Mouse (Mus musculus) hindbrain, embryonic 13.5 days (tissue): ENCODE measurements around the gene Lsamp. TPM values are rescaled to one million over a fixed set of nuclear protein-coding genes. Genes with fewer than 3 reads are reported as not detected.

ENCODE experiments used
- ATAC-seq: fragments of 200-750 bp; cut with Nextera tagmentation; 2 replicates; pipeline ENCODE4 v1.8.0; 2017; ENCODE audit warnings: moderate TSS enrichment; ENCODE audit not compliant: low FRiP score
- H3K27ac ChIP-seq: fragments of 300-500 bp; sonication (generic); 2 replicates; pipeline ENCODE4 v1.5.1; 2015; ENCODE audit warnings: inconsistent platforms, mild to moderate bottlenecking, moderate library complexity
- H3K27me3 ChIP-seq: fragments of 300-500 bp; sonication (generic); 2 replicates; pipeline ENCODE4 v1.6.1; 2015; ENCODE audit warnings: mild to moderate bottlenecking, inconsistent platforms
- H3K36me3 ChIP-seq: fragments of 300-500 bp; sonication (generic); 2 replicates; pipeline ENCODE4 v1.6.1; 2015; ENCODE audit warnings: mild to moderate bottlenecking, inconsistent platforms
- H3K4me1 ChIP-seq: fragments of 300-500 bp; sonication (generic); replicated peaks from 2 replicates; pipeline ENCODE4 v1.6.1; 2015; ENCODE audit warnings: inconsistent platforms
- H3K4me2 ChIP-seq: fragments of 300-500 bp; sonication (generic); 2 replicates; pipeline ENCODE4 v1.6.1; 2015; ENCODE audit warnings: inconsistent platforms, mild to moderate bottlenecking, moderate library complexity
- H3K4me3 ChIP-seq: fragments of 300-500 bp; sonication (generic); 2 replicates; pipeline ENCODE4 v1.5.1; 2015; ENCODE audit warnings: mild to moderate bottlenecking, inconsistent platforms
- H3K9ac ChIP-seq: fragments of 300-500 bp; sonication (generic); 2 replicates; pipeline ENCODE4 v1.6.1; 2015; ENCODE audit warnings: mild to moderate bottlenecking, inconsistent platforms
- H3K9me3 ChIP-seq: fragments of 300-500 bp; sonication (generic); 2 replicates; pipeline ENCODE4 v1.6.1; 2016; ENCODE audit warnings: inconsistent platforms
- WGBS: fragments of 180-500 bp; shearing (Covaris S2); methylation state at CpG from one replicate; pipeline ENCODE4 v1.1.7; 2015; 5-methylcytosine and 5-hydroxymethylcytosine counted together
- polyA plus RNA-seq: library from polyadenylated mRNA; unstranded; fragments of >200 nt; fragmentation: Nextera tagmentation; extraction: Ambion mirVana; gene quantifications from 2 replicates; pipeline ENCODE4 v1.2.1, GENCODE M21; 2015

Lsamp gene
- polyA plus RNA-seq, 1 experiment from 2014 or later: 59.0 TPM

DNA sequence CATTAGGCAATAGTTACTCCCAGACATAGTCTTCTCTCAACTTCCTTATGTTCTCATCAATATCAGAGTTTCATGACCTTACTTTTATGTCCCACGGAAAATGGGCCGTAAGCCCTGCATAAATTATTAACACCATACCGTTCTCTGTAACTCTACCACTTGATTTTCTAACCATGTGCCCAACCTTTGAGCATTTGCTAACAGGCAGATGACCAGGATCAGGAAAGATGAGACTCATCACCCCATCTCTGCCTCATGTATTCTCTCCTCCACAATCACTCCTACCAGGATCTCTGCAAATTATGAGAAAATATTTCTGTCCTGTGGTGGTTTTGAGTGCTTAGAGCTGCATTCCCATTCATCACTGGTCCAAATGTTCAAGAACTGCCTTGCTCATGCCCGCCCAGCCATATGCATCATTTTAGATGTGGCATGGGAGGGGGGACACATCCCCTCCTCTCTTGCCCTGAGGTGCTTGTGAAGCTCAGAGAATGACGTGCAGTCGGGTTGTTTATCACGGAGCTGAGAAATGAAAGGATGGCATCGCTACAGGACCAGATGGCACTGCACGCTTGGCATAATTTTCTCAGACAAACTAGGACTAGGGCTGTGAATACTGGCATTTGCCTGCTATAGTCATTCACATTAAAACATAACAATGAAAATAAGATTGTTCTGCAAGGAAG lies 1744.9 kb downstream of the Lsamp start:
- Histone ChIP-seq H3K27me3 (no peaks in the 10 kb centered on the region), H3K4me2 (no peak overlapping the region), H3K36me3 (no peaks in the 10 kb centered on the region), H3K9ac (no peak overlapping the region), H3K9me3 (no peaks in the 10 kb centered on the region), H3K27ac (peak overlapping the region; percentile 40; the same call in 1 of the 2 replicates), H3K4me1 (peaks cover 4% of the 10 kb centered on the region), H3K4me3 (no peak overlapping the region)
- WGBS: 64% methylated on average over 9 of the region's 9 CpGs
- peak; percentile 89 for ATAC-seq

DNA sequence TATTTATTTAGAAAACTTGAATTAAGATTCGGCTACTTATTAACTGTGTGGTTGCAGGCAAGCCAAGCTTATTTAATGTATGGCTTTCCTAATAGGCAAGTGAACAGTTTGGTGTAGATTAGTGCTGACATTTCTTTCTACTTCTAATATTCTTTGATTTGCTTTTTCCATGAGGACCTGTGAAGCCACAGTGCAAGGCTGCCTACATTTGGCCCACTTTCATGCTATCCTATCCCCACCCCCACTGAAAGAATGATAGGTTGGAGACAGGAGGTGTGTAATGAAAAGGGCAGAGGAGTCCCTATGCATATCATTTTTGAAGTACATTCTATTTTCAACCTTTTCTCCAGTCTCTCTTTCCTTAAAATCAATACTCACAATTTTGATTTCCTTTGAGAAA lies 1745.8 kb downstream of the Lsamp start:
- no peaks in the 10 kb centered on the region for H3K36me3 ChIP-seq
- no peak for ATAC-seq
- 90% methylated on average over 1 of the region's 1 CpGs for WGBS

GRCm38 (mm10) chr16:41745037-41745436 lies 1760.9 kb downstream of the Lsamp start:
- Histone ChIP-seq H3K27me3 (no peaks in the 10 kb centered on the region), H3K36me3 (no peaks in the 10 kb centered on the region), H3K9ac (no peak overlapping the region), H3K27ac (peak overlapping the region; percentile 52; the same call in 1 of the 2 replicates), H3K4me1 (peaks cover 7% of the 10 kb centered on the region), H3K4me3 (no peak overlapping the region), H3K9me3 (no peaks in the 10 kb centered on the region), H3K4me2 (no peak overlapping the region)
- ATAC-seq: no peak
- 58% methylated on average over 4 of the region's 4 CpGs for WGBS

More for the DNA sequence above, 1745.8 kb downstream of the Lsamp start:
- Histone ChIP-seq H3K27me3 (no peaks in the 10 kb centered on the region), H3K9me3 (no peaks in the 10 kb centered on the region), H3K9ac (no peak overlapping the region), H3K4me1 (peaks cover 4% of the 10 kb centered on the region), H3K27ac (no peak overlapping the region), H3K4me3 (no peak overlapping the region), H3K4me2 (no peak overlapping the region)

GRCm38 (mm10) chr16:41746235-41746911 lies 1762.2 kb downstream of the Lsamp start:
- H3K4me1 ChIP-seq: peaks cover 7% of the 10 kb centered on the region
- no peak overlapping the region for H3K4me3 ChIP-seq
- ATAC-seq: no peak
- H3K27ac ChIP-seq: no peak overlapping the region
- no peak overlapping the region for H3K4me2 ChIP-seq
- no peaks in the 10 kb centered on the region for H3K9me3 ChIP-seq
- no peaks in the 10 kb centered on the region for H3K36me3 ChIP-seq
- H3K9ac ChIP-seq: no peak overlapping the region
- H3K27me3 ChIP-seq: no peaks in the 10 kb centered on the region
- WGBS: 90% methylated on average over 11 of the region's 11 CpGs

GRCm38 (mm10) chr16:41747874-41748273 lies 1763.7 kb downstream of the Lsamp start:
- no peak overlapping the region for H3K4me3 ChIP-seq
- no peak for ATAC-seq
- H3K9me3 ChIP-seq: no peaks in the 10 kb centered on the region
- no peak overlapping the region for H3K27ac ChIP-seq
- no peaks in the 10 kb centered on the region for H3K27me3 ChIP-seq
- no peaks in the 10 kb centered on the region for H3K36me3 ChIP-seq
- WGBS: 57% methylated on average over 2 of the region's 2 CpGs
- peaks cover 7% of the 10 kb centered on the region for H3K4me1 ChIP-seq
- no peak overlapping the region for H3K9ac ChIP-seq
- no peak overlapping the region for H3K4me2 ChIP-seq

DNA sequence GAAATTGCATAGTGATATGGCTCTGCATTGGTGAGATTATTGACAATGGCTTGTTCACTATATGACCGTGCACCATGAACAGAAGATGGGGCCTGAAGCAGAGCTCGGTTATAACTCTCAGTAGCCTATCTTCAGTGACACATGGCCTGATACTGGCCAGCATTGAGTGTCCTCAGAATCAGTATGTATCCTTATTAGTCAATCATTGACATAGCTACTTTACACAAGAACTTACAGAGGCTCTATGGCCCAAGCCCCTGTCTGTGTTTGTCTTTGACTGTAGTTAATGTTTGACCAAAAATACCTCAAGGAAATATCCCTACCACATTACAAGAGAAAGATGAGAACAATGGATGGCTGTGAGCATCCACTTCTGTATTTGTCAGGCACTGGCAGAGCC lies 1764.6 kb downstream of the Lsamp start:
- no peaks in the 10 kb centered on the region for H3K27me3 ChIP-seq
- ATAC-seq: no peak
- no peak overlapping the region for H3K9ac ChIP-seq
- 91% methylated on average over 2 of the region's 2 CpGs for WGBS
- no peak overlapping the region for H3K27ac ChIP-seq
- H3K9me3 ChIP-seq: no peaks in the 10 kb centered on the region
- H3K36me3 ChIP-seq: no peaks in the 10 kb centered on the region
- H3K4me1 ChIP-seq: peaks cover 7% of the 10 kb centered on the region
- no peak overlapping the region for H3K4me3 ChIP-seq
- H3K4me2 ChIP-seq: no peak overlapping the region

GRCm38 (mm10) chr16:41764285-41764684 lies 1780.1 kb downstream of the Lsamp start:
- Histone ChIP-seq H3K36me3 (no peaks in the 10 kb centered on the region), H3K4me1 (no peaks in the 10 kb centered on the region), H3K27ac (no peak overlapping the region), H3K9me3 (no peaks in the 10 kb centered on the region), H3K27me3 (no peaks in the 10 kb centered on the region), H3K4me2 (no peak overlapping the region), H3K4me3 (no peak overlapping the region), H3K9ac (no peak overlapping the region)
- no peak for ATAC-seq
- 84% methylated on average over 6 of the region's 6 CpGs for WGBS

- peaks cover 11% of the 10 kb centered on the region for H3K4me1 ChIP-seq
- ATAC-seq: peak; percentile 92
- WGBS: 59% methylated on average over 4 of the region's 4 CpGs
- H3K36me3 ChIP-seq: no peaks in the 10 kb centered on the region
- peak overlapping the region; percentile 58 for H3K27ac ChIP-seq
- no peak overlapping the region for H3K4me2 ChIP-seq
- H3K9ac ChIP-seq: no peak overlapping the region
- no peaks in the 10 kb centered on the region for H3K9me3 ChIP-seq
- H3K4me3 ChIP-seq: no peak overlapping the region
- no peaks in the 10 kb centered on the region for H3K27me3 ChIP-seq
These were observed 1787.4 kb downstream of the Lsamp start for GRCm38 (mm10) chr16:41771427-41772125.

DNA sequence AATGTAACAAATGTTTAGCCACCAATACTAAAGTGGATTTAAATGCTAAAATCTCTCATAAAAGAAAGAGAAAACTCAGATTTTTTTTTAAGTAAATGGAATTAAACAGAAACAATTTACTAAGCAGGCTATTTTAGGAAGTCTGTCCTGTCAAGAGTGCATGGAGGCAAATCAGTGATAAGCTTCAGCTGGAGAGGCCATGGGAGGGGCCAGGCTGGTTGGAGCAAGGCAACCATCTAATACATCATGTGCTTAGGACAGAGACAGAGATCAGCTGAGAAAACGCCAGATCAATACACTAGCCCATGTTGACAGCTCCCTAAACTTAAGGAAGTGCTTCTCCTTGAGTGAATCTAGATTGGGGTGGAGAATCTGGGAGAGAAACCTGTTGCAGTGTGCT lies 1793.4 kb downstream of the Lsamp start:
- no peak for ATAC-seq
- Histone ChIP-seq H3K27me3 (no peaks in the 10 kb centered on the region), H3K4me2 (no peak overlapping the region), H3K36me3 (no peaks in the 10 kb centered on the region), H3K9ac (no peak overlapping the region), H3K9me3 (no peaks in the 10 kb centered on the region), H3K4me3 (no peak overlapping the region), H3K27ac (no peak overlapping the region), H3K4me1 (no peaks in the 10 kb centered on the region)
- WGBS: 68% methylated on average over 1 of the region's 1 CpGs

DNA sequence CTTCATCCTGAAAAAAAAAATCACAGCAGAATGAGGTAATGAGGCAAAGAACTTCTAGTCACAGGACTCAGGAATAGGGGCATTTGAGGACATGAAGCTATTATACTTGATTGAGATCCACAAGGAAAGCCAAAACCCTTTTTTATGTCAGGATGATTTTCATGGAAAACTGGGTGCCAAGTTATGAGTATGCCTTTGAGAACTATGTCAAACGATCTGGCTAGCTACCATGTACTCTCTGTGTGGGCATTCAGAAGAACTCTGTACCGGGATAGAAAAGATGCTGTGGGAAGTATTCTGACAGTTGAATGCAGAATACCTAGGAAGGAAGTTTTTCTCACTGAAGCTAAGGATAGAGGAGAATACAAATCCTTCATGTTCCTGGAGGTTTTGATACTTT lies 1801.4 kb downstream of the Lsamp start:
- no peak overlapping the region for H3K4me2 ChIP-seq
- H3K9ac ChIP-seq: no peak overlapping the region
- no peaks in the 10 kb centered on the region for H3K9me3 ChIP-seq
- ATAC-seq: no peak
- no peaks in the 10 kb centered on the region for H3K4me1 ChIP-seq
- no peak overlapping the region for H3K27ac ChIP-seq
- 89% methylated on average over 2 of the region's 2 CpGs for WGBS
- no peaks in the 10 kb centered on the region for H3K27me3 ChIP-seq
- H3K36me3 ChIP-seq: no peaks in the 10 kb centered on the region
- no peak overlapping the region for H3K4me3 ChIP-seq

GRCm38 (mm10) chr16:41786704-41787103 lies 1802.5 kb downstream of the Lsamp start:
- no peaks in the 10 kb centered on the region for H3K4me1 ChIP-seq
- WGBS: 89% methylated on average over 3 of the region's 3 CpGs

DNA sequence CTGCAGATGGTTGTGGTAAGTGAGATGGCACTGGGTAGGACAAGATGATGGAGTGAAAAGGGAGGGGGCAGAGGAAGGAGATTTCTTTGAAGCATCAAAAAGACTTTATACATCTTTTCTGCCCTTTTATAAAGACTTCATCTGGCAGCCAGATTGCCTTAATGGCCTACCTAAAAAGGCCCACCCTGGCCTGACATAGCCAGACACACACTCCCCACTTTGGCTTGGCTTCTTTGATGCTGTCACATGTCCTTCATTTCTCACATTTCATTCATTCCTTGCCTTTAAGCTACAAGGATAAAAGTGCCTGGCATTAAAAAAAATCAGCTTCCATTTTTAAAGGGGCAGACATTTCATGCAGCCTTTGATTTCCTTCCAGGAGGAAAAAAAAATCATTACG lies 1803.0 kb downstream of the Lsamp start:
- Histone ChIP-seq H3K9me3 (no peaks in the 10 kb centered on the region), H3K36me3 (no peaks in the 10 kb centered on the region), H3K4me2 (no peak overlapping the region), H3K4me3 (no peak overlapping the region), H3K27me3 (no peaks in the 10 kb centered on the region), H3K27ac (no peak overlapping the region), H3K4me1 (no peaks in the 10 kb centered on the region), H3K9ac (no peak overlapping the region)
- no peak for ATAC-seq
- 81% methylated on average over 1 of the region's 1 CpGs for whole genome bisulfite sequencing

More at GRCm38 (mm10) chr16:41786704-41787103, 1802.5 kb downstream of the Lsamp start:
- no peak overlapping the region for H3K27ac ChIP-seq
- H3K4me3 ChIP-seq: no peak overlapping the region
- no peak overlapping the region for H3K9ac ChIP-seq
- H3K36me3 ChIP-seq: no peaks in the 10 kb centered on the region
- H3K4me2 ChIP-seq: no peak overlapping the region
- H3K27me3 ChIP-seq: no peaks in the 10 kb centered on the region
- ATAC-seq: no peak
- H3K9me3 ChIP-seq: no peaks in the 10 kb centered on the region
